Mouse (Mus musculus) olfactory bulb, adult 2 months (tissue): Measurements from ENCODE around the gene Mta1.

Experiments used
- CTCF ChIP-seq: fragments of 200-500 bp; IDR thresholded peaks from 2 replicates; pipeline ENCODE4 v1.5.1; 2012; ENCODE audit warnings: low read depth, mild to moderate bottlenecking, low read length, moderate library complexity; ENCODE audit not compliant: insufficient read depth
- POLR2A ChIP-seq: fragments of 200-500 bp; IDR thresholded peaks from 2 replicates; pipeline ENCODE4 v1.6.1; 2012; ENCODE audit warnings: mild to moderate bottlenecking, low read depth, low read length, moderate library complexity; ENCODE audit not compliant: insufficient read depth

DNA sequence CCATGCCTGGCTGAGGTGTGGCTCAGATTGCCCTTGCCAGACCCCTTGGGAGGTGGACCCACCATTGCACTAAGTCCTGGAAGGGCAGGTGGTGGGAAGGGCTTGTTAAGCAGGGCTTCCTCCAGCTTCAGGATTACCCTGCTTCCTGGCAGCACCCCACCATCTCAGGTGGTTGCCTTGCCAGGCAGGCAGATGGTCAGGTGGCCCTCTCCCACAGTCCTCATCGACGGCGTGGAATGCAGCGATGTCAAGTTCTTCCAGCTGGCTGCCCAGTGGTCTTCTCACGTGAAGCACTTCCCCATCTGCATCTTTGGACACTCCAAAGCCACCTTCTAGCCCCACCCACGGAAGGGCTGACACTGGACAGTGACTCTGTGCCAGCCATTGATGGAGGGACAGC, 26.8 kb upstream of the Mta1 start:
- no peak for TF ChIP-seq CTCF
- no peak for TF ChIP-seq POLR2A
